Mouse (Mus musculus): Measurements from ENCODE around the gene Serf2. TPM values are rescaled to one million over a fixed set of nuclear protein-coding genes. Genes with fewer than 3 reads are reported as not detected.
A peak's percentile ranks its signal among the peaks of the same experiment; 100 is the strongest.
"Not testable (repeated sequence)": the region's sequence is repeated elsewhere in the genome, so short reads cannot be mapped to it uniquely, and the experiment has no call there.

Serf2 gene
- total RNA-seq, 4 experiments from 2014 or later: 360 to 469 (median 411) TPM

DNA sequence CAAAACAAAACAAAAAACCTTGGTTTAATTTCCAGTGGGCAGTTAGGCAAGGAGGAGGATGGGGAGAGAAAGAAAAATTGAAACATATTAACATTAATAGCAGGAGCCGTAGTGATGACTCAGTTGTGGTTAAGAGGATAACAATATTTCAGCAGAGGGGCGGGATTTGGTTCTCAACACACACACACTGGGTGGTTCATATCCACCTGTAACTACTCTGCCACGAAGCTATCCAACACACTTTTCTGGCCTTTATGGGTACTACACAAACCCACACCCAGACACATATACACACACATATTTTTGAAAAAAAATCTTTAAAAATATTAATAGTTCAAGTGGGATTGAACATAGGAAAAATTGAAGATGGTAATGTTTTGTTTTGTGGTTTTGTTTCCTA, 2.0 kb upstream of the Serf2 start:
- DNase-seq (ENCODE audit: low spot score): no peak

DNA sequence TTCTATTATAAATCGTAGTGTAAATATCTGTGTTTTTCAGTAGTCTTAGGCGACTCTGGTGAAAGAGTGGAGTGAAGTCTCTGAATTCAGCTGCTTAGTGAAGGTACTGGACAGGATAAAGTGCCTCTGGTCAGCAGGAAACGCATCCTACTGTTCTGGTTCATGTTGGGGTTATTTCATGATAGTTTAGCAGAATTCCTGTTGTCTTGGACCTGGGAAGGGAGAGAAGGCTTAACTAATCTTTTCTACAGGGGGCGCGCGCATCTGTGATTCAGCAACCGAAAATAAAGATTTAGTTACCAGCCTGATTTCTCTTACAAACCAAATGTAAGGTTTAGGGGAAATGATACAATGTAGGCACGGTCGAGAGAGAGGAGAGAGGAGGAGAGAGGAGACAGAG, 859 bp upstream of the Serf2 start:
- DNase-seq (ENCODE audit: low spot score): peak; percentile 64

GRCm38 (mm10) chr2:121449545-121450011, 583 bp downstream of the Serf2 start:
- DNase-seq (ENCODE audit: low spot score): no peak

DNA sequence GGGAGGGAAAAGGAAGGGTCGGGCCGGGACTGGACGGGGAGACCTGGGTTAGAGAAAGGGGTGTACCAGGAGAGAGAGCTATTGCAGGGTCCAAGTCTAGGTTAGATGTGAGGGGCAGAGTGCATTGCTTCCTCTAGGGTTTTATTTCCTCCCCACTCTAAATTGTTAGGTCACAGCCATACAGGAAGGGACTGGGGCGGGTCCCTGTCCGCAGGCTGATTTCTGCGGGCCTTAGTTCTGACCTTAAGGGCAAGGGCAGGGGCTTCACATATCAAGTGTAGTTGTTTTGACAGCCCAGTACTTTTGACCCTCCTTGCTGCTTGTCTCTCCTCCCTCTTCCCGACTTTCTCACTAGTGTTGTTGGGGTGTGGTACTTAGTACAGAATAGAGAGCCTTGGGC, 1.1 kb downstream of the Serf2 start:
- DNase-seq (ENCODE audit: low spot score): peak; percentile 31

DNA sequence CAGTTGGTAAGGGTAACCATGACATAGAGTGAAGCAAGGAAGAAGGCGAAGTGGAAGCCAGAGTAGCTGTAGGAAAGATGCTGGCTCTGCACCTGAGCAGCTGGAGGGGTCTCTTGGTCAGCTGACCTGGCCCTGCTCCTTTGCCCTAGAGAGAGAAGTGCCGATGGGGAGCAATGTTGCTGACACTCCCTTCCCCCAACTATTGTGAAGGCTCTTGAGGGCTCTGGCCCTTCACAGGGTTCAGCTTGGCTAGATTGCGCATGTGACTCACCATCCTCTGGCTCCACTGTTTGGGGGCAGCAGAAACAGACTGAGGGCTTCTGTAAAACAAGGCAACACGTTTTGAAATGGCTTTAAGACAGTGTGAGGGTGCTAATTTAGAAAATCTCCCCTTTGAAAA, 3.4 kb downstream of the Serf2 start:
- no peak for DNase-seq (ENCODE audit: low spot score)

- DNase-seq (ENCODE audit: low spot score): no peak
Observed at GRCm38 (mm10) chr2:121452990-121453389, 4.0 kb downstream of the Serf2 start, which contains the start of gene Hypk. Hypk (plus strand) TSS chr2:121453290.

DNA sequence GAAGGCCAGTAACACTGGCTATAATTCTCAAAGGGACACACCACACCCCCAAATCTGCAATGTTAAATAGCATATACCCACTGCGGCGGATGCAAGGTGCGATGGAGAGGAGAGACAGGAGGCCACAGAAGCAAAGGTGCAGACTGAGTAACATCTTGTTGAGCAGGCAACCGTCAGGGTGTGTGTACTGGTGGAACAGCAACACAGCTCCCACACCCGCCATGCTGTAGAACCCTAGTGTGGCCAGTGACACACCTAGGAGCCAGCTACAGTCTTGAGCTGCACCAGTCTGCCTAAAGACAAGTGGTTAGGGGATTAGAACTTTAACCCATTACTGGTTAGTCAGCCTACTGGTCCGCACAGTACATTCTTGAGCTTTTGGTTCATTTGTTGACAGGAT, 4.9 kb downstream of the Serf2 start:
- no peak for DNase-seq (ENCODE audit: low spot score)

- DNase-seq (ENCODE audit: low spot score): no peak
Observed at GRCm38 (mm10) chr2:121455534-121455933, 6.5 kb downstream of the Serf2 start.

- DNase-seq (ENCODE audit: low spot score): peak; percentile 82
Observed at GRCm38 (mm10) chr2:121456692-121457642, 8.0 kb downstream of the Serf2 start, which contains the start of gene Serinc4. Serinc4 (minus strand) TSS chr2:121456781.

DNA sequence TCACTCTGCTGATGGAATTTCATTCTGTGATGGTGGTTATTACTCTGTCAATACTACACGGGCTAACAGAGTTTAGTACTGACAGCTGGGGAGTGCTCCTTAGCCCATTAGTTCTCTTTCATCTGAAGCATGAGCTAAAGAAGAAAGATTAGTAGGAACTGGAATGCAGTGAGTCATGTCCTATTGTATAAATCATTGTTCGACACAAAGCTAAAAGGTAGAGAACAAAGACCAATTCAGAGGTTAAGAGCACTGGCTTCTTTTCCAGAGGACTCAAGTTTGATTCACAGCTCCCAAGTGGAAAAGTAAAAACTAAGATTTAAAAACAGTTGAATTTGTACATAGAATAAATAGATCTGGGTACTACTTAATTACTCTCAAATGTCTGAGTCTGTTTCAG, 11.1 kb downstream of the Serf2 start:
- DNase-seq (ENCODE audit: low spot score): no peak

- DNase-seq (ENCODE audit: low spot score): not testable (repeated sequence)
Observed at GRCm38 (mm10) chr2:121468982-121469381, 20.0 kb downstream of the Serf2 start.

DNA sequence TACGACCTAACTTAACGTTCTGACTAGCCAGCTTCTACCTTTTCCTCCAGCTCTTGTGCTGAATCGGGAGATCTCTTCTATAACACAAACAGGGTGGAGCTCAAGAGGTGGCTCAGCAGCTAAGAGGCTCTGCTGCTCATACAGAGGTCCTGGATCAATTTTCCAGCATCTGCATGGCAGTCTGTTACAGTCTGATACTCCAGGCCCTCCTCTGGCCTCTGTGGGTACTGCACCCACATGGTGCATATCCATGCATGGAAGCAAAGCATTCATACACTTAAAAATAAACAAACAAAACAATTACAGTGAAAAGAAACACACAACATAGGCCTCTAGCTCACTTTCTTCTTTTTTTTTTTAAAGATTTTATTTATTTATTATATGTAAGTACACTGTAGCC, 23.8 kb downstream of the Serf2 start:
- not testable (repeated sequence) for DNase-seq (ENCODE audit: low spot score)

- DNase-seq (ENCODE audit: low spot score): peak; percentile 92
Observed at GRCm38 (mm10) chr2:121473301-121474179, 24.5 kb downstream of the Serf2 start, which contains the start of gene Mfap1b. Mfap1b (minus strand) TSS chr2:121474067.

DNA sequence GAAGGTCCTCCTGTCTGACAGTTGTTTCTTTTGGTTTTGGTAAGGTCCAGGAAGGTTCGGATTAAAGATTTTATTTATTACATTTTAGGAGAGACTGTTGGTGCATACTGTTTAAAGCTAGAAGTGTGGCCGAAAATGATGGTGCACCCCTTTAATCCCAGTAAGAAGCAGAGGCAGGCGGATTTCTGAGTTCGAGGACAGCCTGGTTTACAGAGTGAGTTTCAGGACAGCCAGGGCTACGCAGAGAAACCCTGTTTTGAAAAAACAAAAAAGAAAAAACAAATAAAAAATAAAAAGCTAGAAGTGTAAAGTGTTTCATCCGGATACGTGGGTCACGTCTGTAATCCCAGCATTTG, 25.2 kb downstream of the Serf2 start:
- no peak for DNase-seq (ENCODE audit: low spot score)

DNA sequence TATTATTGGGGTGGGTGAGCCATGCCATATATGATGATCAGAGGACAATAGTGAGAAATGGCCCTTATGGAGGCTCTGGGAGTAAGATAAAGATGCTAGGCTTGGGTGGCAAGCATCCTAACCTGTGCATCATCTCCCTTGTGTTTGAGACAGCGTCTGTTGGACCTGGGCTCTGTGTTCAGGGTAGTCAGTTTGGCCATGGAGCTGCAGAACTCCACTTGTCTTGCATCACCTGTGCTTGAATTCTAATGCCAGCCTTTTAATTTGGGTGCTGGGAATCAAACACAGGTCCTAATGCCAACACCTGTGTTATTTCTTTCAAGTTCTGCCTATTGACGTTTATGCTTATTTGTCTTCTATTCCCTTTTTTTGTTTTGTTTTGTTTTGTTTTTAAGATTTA, 26.3 kb downstream of the Serf2 start:
- DNase-seq (ENCODE audit: low spot score): not testable (repeated sequence)

DNA sequence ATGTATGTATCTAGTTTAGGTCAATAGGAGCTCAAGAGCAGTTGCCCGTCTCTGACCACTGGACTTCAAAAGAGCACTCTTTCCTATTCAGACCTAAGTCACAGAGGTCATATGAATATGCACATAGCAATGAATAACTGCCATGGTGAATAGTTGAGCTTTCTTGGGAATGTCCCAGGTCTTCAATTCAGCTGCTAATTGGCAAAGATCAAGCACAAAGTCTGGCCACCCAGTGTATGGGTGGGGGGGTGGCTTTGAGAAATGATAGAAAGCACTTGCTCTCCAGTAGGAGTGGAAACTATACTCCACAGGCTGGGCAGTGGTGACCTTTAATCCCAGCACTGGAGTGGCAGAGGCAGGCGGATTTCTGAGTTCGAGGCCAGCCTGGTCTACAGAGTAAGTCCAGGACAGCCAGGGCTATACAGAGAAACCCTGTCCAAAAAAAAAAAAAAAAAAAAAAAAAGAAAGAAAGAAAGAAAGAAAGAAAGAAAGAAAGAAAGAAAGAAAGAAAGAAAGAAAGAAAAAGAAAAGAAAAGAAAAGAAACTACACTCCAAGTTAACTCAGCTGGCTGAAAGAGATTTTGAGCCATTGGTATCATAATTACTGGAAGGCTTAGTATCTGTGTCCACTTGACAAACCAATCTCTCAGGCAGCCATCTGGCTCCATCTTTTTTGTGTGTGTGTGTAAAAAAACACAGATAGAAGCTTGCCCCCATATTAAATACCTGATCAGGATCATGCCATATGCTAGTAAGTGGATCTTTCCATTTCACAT, 28.7 kb downstream of the Serf2 start:
- DNase-seq (ENCODE audit: low spot score): no peak

DNA sequence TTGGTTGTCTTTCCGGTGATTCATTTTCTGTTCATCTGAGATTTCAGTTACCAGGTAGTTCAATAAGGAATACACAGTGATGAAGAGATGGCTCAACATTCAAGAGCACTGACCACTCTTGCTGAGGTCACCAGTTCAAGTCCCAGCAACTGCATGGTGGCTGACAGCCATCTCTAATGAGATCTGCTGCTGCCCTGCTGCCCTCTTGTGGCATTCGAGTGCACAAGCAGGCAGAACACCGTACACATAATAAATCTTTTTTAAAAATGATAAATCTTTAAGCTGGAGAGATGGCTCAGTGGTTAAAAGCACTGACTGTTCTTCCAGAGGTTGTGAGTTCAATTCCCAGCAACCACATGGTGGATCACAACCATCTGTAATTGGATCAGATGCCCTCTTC, 31.5 kb downstream of the Serf2 start:
- DNase-seq (ENCODE audit: low spot score): no peak

DNA sequence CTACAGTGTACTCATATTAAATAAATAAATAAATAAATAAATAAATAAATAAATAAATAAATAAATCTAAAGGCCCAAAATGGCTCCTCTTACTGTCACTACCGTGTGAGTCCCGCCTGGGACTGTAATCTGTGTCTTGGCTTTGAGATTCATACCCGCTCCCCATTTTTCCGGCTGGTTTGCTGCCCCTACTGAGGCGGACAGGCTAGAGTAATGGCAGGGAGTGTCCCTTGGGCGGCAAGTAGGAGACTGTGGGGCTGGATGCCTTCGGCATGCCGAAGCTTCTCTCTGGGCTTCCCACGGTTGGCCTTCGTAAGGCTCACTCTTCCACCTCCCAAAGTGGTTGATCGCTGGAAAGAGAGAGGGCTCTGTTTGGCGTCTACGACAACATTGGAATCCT, 31.9 kb downstream of the Serf2 start:
- not testable (repeated sequence) for DNase-seq (ENCODE audit: low spot score)

DNA sequence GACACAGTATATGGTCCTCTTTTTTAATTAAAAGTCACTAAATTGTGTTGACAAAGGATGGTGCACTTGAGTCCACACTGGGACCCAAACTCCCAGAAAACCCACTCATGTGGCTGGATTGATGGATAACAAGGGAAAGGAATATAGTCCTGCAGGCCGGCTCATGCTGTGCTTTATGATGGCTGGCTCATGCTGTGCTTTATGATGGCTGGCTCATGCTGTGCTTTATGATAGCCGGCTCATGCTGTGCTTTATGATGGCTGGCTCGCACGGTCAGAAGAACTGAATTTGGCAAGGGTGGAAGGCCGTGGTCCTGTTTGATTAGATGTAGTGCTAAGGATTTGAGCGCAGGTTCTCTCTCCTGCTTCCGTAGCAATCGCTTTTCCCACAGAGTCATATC, 34.6 kb downstream of the Serf2 start:
- DNase-seq (ENCODE audit: low spot score): no peak

- DNase-seq (ENCODE audit: low spot score): not testable (repeated sequence)
Observed at GRCm38 (mm10) chr2:121484403-121484802, 35.4 kb downstream of the Serf2 start.

- not testable (repeated sequence) for DNase-seq (ENCODE audit: low spot score)
Observed at GRCm38 (mm10) chr2:121501550-121501949, 52.6 kb downstream of the Serf2 start.

Measured in heart, adult 8-10 months (tissue).